Mouse (Mus musculus) adrenal gland, adult 18-20 months (tissue): ENCODE measurements around the gene Elmo1. TPM values are rescaled to one million over a fixed set of nuclear protein-coding genes. Genes with fewer than 3 reads are reported as not detected.

Experiments used
- DNase-seq, 2 experiments: peaks; one replicate each; pipeline ENCODE4 v3.0.0; 2021 to 2022; ENCODE audit warnings: low spot score in 2 of 2
- total RNA-seq, 2 experiments: library from RNA; stranded (reverse); gene quantifications; 1 replicate in 1 of 2; 2 replicates in 1 of 2; pipeline ENCODE4 v1.2.3; 2021

Elmo1 gene
- total RNA-seq, 2 experiments from 2014 or later = 8.9 to 14.4 TPM

DNA sequence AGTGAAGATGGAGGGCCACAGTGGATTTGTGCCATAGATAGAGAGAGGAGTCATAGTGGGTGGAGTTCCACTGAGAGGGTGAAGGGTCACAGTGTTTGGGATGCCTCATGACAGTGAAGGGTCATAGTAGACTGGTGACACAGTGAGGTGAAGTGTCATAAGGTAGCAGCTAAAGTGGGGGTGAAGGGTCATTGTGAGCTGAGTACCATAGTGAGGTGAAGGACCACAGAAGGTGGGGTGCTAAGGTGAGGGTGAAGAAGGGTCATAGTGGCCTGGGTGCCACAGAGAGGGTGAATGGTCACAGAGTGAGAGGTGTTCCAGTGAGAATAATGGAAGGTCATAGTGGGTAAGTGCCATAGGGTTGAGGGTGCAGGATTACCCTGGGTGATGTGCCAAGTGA, 113.8 kb downstream of the Elmo1 start:
- DNase-seq = no peak

DNA sequence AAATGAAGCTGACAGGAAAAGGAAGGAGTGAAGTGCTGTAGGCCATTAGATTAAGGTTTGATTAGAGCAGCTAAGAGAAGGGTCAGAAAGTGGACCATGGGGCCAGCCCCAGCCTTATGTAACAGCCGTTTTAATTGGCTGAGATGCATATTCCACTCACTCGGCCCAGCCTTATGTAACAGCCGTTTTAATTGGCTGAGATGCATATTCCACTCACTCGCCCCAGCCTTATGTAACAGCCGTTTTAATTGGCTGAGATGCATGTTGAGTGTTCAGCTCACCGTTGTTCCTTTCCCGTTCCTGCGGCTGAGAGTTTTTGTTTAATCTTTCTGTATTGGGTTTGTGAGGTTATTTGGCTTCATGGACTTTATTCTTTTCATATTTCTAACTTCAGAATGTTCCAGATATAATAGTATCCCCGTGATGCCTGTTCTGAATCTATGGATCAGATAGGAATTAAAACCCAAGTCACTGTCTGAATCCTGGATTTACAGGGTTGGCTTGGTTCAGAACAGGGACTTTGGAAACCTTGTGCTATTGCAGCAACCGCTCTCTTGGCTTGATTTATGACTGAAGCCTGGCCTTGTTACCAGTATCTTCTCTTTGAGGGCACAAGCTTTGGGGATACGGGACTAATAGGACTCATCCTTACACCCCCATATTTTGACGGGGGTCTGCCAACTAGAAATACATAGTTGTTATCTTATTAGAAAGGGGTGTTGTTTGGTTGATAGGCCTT, 114.8 kb downstream of the Elmo1 start:
- no peak for DNase-seq

DNA sequence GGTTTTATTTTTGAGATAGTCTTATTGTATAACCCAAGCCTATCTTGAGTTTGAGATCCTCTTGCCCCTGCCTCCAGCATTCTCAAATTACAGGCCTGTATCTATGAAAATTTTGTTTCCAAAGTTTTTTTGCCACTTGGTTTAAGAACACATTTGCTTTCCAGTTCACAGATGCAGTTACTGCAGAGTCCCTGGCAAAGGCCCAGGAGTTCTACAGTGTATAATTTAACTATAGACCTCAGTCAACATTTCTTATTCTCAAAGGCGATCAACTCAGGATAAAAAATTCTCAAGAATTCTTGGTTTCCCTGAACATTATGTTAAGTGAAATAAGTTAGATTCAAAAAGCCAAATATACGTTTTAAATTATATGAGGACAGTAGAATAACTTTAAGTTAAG, 115.3 kb downstream of the Elmo1 start:
- DNase-seq = no peak

DNA sequence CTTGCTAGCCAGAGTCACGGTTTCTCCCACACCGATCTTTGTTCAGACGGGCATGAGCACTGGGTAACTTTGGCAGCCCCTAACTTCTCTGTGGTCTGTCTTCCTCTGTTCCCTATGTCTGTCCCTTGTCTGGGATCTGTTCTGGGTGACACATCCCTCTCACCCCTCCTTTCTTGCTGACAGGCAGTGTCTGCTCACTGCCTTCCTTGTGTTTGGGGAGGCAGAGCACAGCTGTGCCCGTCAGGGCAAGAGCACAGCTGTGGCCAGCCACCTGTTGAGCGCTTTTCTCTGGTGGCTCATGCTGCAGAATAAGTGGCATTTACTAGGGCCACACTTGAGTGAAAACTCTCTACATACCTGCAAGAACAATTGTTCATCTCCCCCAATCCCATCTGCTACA, 116.7 kb downstream of the Elmo1 start:
- no peak for DNase-seq

DNA sequence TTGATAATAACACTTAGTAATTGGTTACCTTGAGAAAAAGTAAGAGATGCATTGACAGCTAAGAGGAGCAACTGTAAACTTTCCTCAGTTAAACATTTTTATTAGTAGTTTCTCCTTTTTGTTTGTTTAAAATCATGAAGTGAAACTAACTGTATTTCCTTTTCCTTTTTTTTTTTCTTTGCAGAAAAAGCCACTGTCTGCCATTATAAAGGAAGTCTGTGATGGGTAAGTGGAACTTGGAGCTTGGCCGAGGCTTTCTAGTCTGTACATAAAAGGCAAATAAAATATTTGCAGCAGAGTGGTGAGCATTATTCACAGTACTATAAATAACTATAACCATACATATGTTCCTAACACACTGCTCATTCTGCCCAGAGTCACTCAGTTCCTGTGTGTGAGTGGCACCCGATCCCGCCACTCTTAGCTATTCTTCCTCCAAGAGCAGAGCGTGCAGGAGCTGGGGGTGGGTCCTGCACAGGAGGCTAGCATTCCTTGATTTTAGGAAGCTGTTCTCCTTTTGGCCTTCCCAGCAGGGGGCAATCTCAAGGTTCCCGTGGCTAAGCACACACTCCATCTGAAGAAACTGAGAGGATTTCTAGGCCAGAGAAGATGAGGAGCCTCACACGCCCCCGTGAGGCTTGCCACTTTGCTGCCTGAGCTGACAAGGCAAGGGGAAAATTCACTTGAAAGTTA, 117.7 kb downstream of the Elmo1 start:
- DNase-seq = no peak

DNA sequence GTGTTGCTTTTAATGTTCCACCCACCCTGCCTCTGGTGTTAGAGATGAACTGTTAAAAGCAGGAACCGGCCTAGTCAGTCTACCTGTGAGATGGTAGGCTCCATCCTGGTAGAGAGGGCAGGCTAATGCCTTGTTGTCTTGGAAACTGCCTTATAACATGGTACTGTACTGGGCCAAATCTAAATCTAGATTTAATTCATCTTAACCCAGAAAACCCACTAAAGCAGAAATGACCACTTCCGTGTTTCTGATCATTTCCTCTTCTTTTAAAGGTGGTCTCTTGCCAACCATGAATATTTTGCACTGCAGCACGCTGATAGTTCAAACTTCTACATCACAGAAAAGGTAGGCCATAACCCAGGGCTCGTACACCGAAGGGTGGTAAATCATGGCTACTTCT, 118.5 kb downstream of the Elmo1 start:
- no peak for DNase-seq

DNA sequence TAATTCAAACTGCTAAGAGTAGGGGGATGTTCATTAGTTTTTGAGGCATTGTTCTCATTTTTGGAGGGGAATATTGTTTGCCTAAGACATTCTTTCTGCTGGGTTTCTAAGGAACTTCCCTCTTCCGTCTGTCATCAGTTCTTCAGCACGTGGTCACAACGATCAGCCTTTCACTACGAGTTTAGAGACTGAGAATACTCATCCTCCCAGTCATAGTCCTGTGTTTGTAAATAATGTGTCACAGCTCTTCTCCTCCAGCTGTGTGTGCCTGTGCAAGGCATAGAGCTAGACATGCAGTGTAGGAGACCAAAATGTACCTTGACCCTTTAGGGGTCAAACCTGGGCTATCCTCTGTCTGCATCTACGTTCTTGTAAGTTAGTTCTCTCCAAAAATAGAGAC, 121.4 kb downstream of the Elmo1 start:
- no peak for DNase-seq

DNA sequence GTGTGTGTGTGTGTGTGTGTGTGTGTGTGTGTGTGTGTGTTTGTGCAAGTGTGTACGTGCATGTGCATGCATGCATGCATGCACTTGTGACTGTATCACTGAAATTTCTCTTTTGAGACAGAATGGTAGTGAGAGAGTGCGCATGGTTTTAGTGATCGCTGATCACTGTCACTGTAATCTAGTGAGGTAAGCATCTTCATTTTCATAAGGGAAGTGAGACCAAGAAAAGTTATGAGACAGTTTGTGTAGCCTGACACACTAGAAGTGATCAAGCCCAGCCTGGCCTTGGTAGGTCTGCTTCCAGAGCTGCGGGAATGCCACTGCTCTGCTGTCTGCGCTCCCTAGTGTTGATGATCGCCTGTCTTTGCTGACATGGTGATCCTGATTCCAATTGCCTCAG, 122.3 kb downstream of the Elmo1 start:
- DNase-seq = no peak

DNA sequence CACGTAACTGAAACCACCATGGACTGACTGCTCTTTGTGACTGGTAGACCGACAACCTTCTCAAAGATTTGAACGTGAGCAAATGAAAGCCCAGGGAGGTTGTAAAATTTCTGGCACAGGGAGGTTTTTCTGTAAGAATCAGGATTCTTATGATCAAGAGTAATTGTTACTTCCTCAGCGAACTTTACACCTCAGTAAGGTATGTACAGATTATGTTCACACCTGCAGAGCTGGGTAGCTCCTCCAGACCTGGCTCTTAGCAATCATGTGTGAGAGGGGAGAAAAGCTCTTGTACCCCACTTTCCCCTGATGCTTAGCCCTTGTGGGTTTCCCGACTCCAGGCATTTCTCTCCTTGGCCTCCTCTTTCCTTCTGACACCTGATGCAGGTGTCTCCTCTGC, 123.5 kb downstream of the Elmo1 start:
- no peak for DNase-seq

DNA sequence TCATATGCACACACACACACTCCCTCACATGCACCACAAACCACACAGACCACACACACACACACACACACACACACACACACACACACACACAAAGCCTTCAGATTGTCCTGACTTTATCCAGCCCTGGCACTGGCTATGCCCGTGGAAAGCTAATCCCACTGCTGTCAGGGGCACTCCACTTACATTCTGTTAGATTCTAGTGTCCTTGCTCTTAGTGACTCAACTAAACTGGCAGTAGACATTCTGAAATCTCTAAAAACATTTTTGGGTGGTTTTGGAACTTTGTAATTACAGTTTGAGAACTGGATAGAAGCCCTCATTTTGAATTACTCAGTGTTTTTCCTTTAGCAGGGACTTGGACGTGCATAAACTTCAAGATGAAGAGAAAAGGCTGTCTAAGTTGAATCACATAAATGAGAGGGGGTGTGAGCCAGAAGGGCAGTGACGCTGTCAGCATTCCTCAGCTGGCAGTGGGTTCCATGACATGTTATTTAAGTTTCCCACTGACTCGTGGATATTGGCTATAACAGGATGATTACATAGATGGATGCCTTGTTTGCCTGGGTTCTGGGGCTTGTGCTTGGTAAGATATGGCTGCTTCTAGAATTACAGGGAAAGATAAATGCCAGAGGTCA, 127.2 kb downstream of the Elmo1 start:
- DNase-seq = no peak

DNA sequence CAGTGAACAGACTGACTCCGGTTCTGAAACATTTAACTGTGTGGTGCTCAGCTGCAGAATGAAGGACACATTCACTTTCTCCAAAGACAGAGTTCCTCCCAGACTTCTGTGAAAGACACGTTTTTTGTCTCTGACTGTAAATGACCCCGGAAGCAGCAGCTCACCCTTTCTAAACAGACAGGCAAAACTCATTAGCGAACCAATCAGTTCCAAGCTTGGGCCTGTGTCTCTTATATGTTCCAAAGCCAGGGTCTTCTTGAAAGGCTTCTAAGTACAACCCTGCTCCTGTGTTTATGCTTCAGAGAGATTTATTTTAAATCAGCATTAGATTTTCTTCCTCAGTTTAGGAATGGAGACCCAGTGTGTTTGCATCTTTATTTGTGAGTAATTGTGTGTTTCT, 127.7 kb downstream of the Elmo1 start:
- no peak for DNase-seq

DNA sequence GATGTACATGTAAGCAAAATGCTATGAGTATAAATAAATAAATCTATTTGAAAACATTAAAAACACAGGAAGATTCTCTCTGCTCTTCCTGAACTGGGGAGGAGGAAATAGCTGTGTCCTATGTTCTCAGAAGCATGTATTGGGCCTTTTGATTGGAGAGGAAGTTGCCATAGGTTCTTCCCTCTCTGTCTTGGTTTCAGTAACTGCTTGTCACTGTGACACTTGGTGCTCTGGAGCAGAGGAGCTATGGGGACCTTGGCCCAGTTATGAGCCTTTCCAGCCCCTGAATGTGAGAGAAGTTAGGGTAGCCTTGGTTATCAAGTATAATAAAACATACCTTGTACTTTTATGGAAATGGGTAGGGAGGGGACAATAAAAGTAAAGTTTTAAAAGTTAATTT, 130.0 kb downstream of the Elmo1 start:
- DNase-seq = no peak

DNA sequence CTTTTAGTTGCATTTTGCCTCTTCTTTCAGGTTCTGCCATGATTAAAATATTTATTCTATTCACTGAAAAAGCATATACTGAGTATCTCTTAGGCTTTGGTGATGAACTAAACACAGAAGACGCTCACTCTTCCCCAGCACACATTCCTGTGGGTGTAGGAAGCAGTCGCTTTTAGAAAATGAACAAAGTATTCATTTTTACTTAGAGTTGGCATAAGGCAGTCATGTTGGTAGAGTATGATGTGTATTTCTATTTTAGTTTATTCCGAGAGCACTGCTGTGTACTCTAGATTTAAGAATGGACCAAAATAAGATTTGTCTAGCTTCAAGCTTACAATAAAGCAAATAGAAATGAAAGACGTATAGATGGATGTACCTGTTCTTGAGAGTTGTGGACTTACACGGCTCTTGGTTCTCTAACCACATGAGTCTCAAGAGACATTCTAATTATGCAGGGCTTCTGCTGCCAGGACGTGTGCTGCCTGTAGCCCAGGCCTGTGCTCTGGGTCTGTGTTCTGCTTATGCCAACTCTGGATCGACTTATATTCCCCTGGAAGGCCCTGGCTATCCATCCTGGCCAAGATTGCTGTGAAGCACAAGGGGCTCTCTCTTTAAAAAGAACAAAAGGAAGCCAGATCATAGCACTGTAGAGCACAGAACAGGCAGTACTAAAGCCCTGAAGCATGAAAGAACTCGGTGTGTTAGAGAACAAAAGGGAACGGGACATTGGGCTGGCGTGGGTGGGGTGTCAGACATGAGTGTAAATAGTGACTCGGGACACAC, 137.7 kb downstream of the Elmo1 start:
- no peak for DNase-seq

DNA sequence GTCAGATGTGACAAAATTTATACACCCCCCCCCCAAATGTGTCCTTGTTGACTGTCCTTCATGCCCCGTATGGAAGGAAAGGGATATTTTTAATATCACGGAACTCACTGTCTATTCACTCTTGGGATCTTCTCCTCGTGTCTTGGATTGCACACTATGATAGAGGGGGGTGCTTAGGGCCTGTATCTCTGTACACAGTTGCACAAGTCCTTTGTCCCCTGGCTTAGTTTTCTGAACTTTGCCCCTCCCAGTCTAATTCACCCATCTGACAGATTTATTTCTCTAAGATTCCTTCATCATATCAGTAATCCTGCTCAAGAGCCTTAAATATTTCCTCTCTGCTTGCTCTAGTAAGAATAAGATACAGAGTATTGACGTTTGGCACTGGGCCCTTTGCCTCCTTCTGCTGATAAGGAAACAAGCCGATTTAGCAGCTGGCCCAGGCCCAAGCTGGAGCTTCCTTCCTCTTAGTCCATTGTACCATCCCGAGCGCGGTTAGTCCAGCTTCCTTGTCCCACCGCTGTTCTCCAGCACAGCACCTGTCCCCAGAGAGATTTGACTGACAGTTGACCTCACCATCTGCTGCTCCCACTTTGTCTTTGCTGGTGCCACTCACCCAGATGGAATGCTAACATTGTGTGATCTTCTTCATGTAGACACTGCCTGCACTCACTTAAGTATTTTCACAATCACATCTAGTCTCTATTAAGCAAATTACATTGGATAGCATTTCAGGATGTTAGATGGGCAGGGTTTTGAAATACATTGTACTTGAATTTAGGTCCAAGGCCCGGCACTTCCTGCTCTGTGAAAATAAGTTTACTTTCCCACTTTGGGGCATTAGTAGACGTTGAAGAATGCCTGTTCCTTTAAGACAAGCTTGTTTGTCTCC, 141.7 kb downstream of the Elmo1 start:
- DNase-seq = peak; percentile 42 to 53

DNA sequence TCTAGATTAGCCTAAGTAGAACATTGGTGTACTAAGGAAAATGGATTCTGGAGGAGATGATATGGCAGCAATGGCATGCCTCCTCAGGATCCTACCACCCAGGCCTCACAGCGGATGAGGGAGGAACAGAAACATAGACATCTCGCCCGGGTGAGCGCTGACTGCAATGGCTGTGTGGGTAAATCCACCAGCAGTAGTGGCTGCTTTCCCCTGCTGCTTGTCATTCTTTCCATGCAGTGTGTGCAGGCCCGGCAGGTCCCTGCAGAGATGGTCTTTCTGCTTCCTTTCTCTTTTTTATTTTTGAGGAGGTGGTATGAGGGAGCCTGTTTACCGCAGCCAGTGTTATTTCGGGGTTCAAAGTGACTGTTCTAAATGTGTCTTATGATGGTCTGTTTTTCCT, 143.3 kb downstream of the Elmo1 start:
- no peak for DNase-seq

DNA sequence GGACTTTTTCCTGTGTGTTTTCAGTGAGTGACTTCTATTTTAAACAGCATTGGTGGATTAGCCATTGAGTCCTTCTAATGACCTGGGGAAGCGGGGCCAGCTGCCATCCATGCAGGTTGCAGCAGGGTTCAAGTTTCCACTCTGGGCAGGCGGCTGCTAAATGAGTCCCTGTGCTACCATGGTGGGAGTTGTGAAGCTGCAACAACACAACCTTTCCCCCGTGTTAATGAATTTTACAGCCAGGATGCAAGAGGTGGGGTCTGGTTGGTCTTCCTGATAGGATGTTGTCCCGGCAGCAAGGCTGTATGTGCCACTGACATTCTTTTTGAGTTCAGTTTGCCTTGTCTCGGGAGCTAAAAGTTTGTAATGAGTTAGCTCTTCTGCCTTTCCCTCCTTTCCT, 147.2 kb downstream of the Elmo1 start:
- no peak for DNase-seq

DNA sequence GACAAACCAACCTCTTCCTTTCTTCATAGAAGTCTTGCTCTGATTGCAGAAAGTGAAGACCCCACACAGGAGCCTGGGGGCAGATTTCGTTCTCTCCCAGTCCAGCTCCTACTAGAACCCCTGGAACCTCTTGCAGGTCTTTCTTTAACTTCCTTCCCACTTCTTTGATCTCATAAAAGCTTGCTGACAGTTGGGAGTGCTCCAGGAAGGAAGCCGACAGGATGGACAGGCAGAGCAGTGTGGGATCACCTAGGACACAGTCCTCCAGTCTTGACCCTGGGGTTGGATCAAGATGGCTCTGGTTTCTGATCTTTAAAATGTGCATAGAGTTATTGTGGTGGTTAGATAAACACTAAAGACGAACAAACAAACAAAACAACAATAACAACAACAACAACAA, 147.8 kb downstream of the Elmo1 start:
- no peak for DNase-seq

DNA sequence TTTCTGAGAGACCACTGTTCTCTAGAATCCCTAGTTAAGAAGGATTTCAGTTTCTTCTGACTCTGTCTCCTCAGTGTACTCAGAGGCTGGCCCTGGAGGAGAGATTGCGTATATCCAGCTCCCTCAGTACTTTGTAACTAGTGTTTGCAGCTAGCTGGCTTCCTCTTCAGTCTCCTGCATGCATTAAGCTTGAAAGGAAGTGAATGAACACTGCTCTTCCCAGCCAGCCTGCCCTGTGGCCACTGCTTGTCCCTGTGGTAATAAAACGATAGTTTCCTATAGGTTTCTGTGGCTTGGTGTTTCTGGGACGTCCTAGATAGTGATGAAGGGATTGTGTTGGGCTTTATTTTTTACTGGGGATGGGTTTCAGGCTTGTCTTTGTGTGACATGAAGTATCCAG, 148.3 kb downstream of the Elmo1 start:
- no peak for DNase-seq

DNA sequence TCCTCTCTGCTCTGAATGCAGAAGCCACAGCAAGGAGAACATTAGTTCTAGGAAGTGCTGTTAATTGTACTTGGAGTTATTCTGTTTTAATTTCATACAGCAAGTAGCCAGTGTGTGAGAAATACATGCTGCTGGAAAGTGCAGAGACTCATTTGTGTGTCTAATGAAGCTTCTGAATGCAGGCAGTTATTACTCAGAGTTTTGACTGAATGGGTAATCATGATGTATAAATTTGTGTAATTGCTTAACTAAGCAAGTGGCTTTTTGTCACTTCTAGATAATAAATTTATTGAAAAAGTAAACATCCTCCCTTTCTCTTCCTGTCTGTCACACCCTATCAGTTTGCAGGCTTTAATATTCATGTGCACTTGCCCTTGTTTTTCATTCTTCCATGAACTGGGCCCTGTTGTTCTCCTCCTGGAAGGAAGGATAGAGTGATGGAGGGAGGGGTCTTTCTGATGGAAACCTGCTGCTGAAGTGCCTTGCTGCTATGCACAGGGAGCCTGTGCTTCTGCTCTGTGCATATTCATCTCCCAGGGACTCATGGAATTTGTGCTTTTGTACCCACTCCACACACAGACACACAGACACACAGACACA, 159.8 kb downstream of the Elmo1 start:
- no peak for DNase-seq

DNA sequence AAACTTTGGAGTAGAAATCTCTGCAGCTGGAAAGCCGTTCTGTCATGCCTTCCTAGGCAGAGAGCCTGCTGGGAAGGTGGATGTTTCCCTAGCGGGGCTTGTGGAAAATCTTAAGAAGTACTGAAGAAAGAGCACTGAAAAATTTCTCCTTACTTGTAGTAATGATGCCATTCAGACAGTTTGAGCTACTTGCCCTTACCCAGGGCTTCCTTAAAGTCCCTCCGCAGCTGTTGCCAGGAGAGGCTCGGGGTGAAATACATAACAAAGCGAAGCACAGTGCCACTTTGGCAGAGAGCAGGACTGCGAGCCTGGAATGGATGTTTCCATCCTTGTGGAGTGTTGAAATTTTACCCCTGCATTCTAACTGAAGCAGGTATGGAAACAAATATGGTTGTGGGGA, 164.5 kb downstream of the Elmo1 start:
- no peak for DNase-seq
